Mouse (Mus musculus): ENCODE results near the gene Atp5b. TPM values are rescaled to one million over a fixed set of nuclear protein-coding genes. Genes with fewer than 3 reads are reported as not detected.
"Not testable (repeated sequence)": the region's sequence is repeated elsewhere in the genome, so short reads cannot be mapped to it uniquely, and the experiment has no call there.

Gene Atp5b
- polyA plus RNA-seq, 1 experiment from 2014 or later: 2,117 TPM

- no peaks in the 10 kb centered on the region for H3K9me3 ChIP-seq (ENCODE audit: control insufficient read depth, low read length)
- no peak overlapping the region for H3K9ac ChIP-seq (ENCODE audit: low read length)
- no peak for ATAC-seq (ENCODE audit: low read depth)
- no peaks in the 10 kb centered on the region for H3K27me3 ChIP-seq (ENCODE audit: control insufficient read depth, insufficient read depth, low read depth, low read length)
- H3K36me3 ChIP-seq (ENCODE audit: control insufficient read depth, insufficient read depth, low read length): peaks cover 66% of the 10 kb centered on the region
- H3K4me2 ChIP-seq (ENCODE audit: low read depth, low read length): no peak overlapping the region
- peaks cover 3% of the 10 kb centered on the region; the same call in 1 of the 2 replicates for H3K4me1 ChIP-seq (replicated peaks; ENCODE audit: control insufficient read depth, insufficient read depth, low read length)
- WGBS: 96% methylated on average over 8 of the region's 8 CpGs
- H3K27ac ChIP-seq (ENCODE audit: low read length): no peak overlapping the region
- H3K4me3 ChIP-seq (ENCODE audit: low read length): no peak overlapping the region
Measured at GRCm38 (mm10) chr10:128048157-128048556, 34.9 kb upstream of the Atp5b start.

GRCm38 (mm10) chr10:128049741-128050140 lies 33.3 kb upstream of the Atp5b start:
- Histone ChIP-seq H3K9me3 (ENCODE audit: control insufficient read depth, low read length) (no peaks in the 10 kb centered on the region), H3K27me3 (ENCODE audit: control insufficient read depth, insufficient read depth, low read depth, low read length) (no peaks in the 10 kb centered on the region), H3K4me3 (ENCODE audit: low read length) (no peak overlapping the region), H3K4me1 (replicated peaks; ENCODE audit: control insufficient read depth, insufficient read depth, low read length) (no peaks in the 10 kb centered on the region), H3K36me3 (ENCODE audit: control insufficient read depth, insufficient read depth, low read length) (peaks cover 58% of the 10 kb centered on the region), H3K4me2 (ENCODE audit: low read depth, low read length) (no peak overlapping the region), H3K9ac (ENCODE audit: low read length) (no peak overlapping the region), H3K27ac (ENCODE audit: low read length) (no peak overlapping the region)
- ATAC-seq (ENCODE audit: low read depth): no peak
- WGBS: 95% methylated on average over 2 of the region's 2 CpGs

- no peak for ATAC-seq (ENCODE audit: low read depth)
- Histone ChIP-seq H3K4me3 (ENCODE audit: low read length) (no peak overlapping the region), H3K9me3 (ENCODE audit: control insufficient read depth, low read length) (no peaks in the 10 kb centered on the region), H3K4me1 (replicated peaks; ENCODE audit: control insufficient read depth, insufficient read depth, low read length) (no peaks in the 10 kb centered on the region), H3K27ac (ENCODE audit: low read length) (no peak overlapping the region), H3K36me3 (ENCODE audit: control insufficient read depth, insufficient read depth, low read length) (peaks cover 54% of the 10 kb centered on the region), H3K4me2 (ENCODE audit: low read depth, low read length) (no peak overlapping the region), H3K9ac (ENCODE audit: low read length) (no peak overlapping the region), H3K27me3 (ENCODE audit: control insufficient read depth, insufficient read depth, low read depth, low read length) (no peaks in the 10 kb centered on the region)
- WGBS: 86% methylated on average over 2 of the region's 2 CpGs
Measured at GRCm38 (mm10) chr10:128050355-128050754, 32.7 kb upstream of the Atp5b start.

- no peaks in the 10 kb centered on the region for H3K9me3 ChIP-seq (ENCODE audit: control insufficient read depth, low read length)
- ATAC-seq (ENCODE audit: low read depth): no peak
- no peak overlapping the region for H3K9ac ChIP-seq (ENCODE audit: low read length)
- no peak overlapping the region for H3K4me3 ChIP-seq (ENCODE audit: low read length)
- no peak overlapping the region for H3K4me2 ChIP-seq (ENCODE audit: low read depth, low read length)
- no peak overlapping the region for H3K27ac ChIP-seq (ENCODE audit: low read length)
- H3K4me1 ChIP-seq (replicated peaks; ENCODE audit: control insufficient read depth, insufficient read depth, low read length): no peaks in the 10 kb centered on the region
- H3K36me3 ChIP-seq (ENCODE audit: control insufficient read depth, insufficient read depth, low read length): peaks cover 41% of the 10 kb centered on the region
- WGBS: 95% methylated on average over 5 of the region's 5 CpGs
- no peaks in the 10 kb centered on the region for H3K27me3 ChIP-seq (ENCODE audit: control insufficient read depth, insufficient read depth, low read depth, low read length)
Measured at GRCm38 (mm10) chr10:128051589-128051988, 31.5 kb upstream of the Atp5b start.

- not testable (repeated sequence) for H3K9ac ChIP-seq (ENCODE audit: low read length); H3K9me3 ChIP-seq (ENCODE audit: control insufficient read depth, low read length); H3K4me3 ChIP-seq (ENCODE audit: low read length); H3K27me3 ChIP-seq (ENCODE audit: control insufficient read depth, insufficient read depth, low read depth, low read length); H3K4me1 ChIP-seq (replicated peaks; ENCODE audit: control insufficient read depth, insufficient read depth, low read length); H3K27ac ChIP-seq (ENCODE audit: low read length); H3K4me2 ChIP-seq (ENCODE audit: low read depth, low read length); ATAC-seq (ENCODE audit: low read depth)
- WGBS: 100% methylated on average over 1 of the region's 2 CpGs
- peaks cover 38% of the 10 kb centered on the region for H3K36me3 ChIP-seq (ENCODE audit: control insufficient read depth, insufficient read depth, low read length)
Measured at GRCm38 (mm10) chr10:128052136-128052535, 30.9 kb upstream of the Atp5b start.

- H3K4me1 ChIP-seq (replicated peaks; ENCODE audit: control insufficient read depth, insufficient read depth, low read length): peaks cover 5% of the 10 kb centered on the region
- WGBS: 90% methylated on average over 8 of the region's 8 CpGs
- no peak overlapping the region for H3K27ac ChIP-seq (ENCODE audit: low read length)
- H3K4me2 ChIP-seq (ENCODE audit: low read depth, low read length): no peak overlapping the region
- no peak overlapping the region for H3K9ac ChIP-seq (ENCODE audit: low read length)
- H3K27me3 ChIP-seq (ENCODE audit: control insufficient read depth, insufficient read depth, low read depth, low read length): no peaks in the 10 kb centered on the region
- ATAC-seq (ENCODE audit: low read depth): no peak
- no peak overlapping the region for H3K4me3 ChIP-seq (ENCODE audit: low read length)
- peaks cover 32% of the 10 kb centered on the region for H3K36me3 ChIP-seq (ENCODE audit: control insufficient read depth, insufficient read depth, low read length)
- H3K9me3 ChIP-seq (ENCODE audit: control insufficient read depth, low read length): no peaks in the 10 kb centered on the region
Measured at GRCm38 (mm10) chr10:128053001-128053400, 30.1 kb upstream of the Atp5b start.

GRCm38 (mm10) chr10:128058184-128058583 lies 24.9 kb upstream of the Atp5b start:
- peak overlapping the region; percentile 87 for H3K4me2 ChIP-seq (ENCODE audit: low read depth, low read length)
- 0 out of 2 replicates have a peak, but pooled peaks cover 4% of the 10 kb centered on the region for H3K36me3 ChIP-seq (ENCODE audit: control insufficient read depth, insufficient read depth, low read length)
- peaks cover 18% of the 10 kb centered on the region for H3K4me1 ChIP-seq (replicated peaks; ENCODE audit: control insufficient read depth, insufficient read depth, low read length)
- under 1% methylated on average over 18 of the region's 18 CpGs for WGBS
- no peaks in the 10 kb centered on the region for H3K27me3 ChIP-seq (ENCODE audit: control insufficient read depth, insufficient read depth, low read depth, low read length)
- peak overlapping the region; percentile 99 for H3K27ac ChIP-seq (ENCODE audit: low read length)
- peak overlapping the region; percentile 98 for H3K4me3 ChIP-seq (ENCODE audit: low read length)
- H3K9me3 ChIP-seq (ENCODE audit: control insufficient read depth, low read length): no peaks in the 10 kb centered on the region
- ATAC-seq (ENCODE audit: low read depth): peak; percentile 27
- H3K9ac ChIP-seq (ENCODE audit: low read length): peak overlapping the region; percentile 89

- Histone ChIP-seq H3K27me3 (ENCODE audit: control insufficient read depth, insufficient read depth, low read depth, low read length) (no peaks in the 10 kb centered on the region), H3K36me3 (ENCODE audit: control insufficient read depth, insufficient read depth, low read length) (peaks cover 5% of the 10 kb centered on the region; the same call in 1 of the 2 replicates)
- WGBS: under 1% methylated on average over 53 of the region's 72 CpGs
Measured at GRCm38 (mm10) chr10:128058601-128059151, 24.4 kb upstream of the Atp5b start, which contains the start of gene Ptges3. Gene Ptges3, plus strand, starts transcription at chr10:128058954.

GRCm38 (mm10) chr10:128059207-128059981 lies 23.7 kb upstream of the Atp5b start:
- peaks cover 8% of the 10 kb centered on the region for H3K36me3 ChIP-seq (ENCODE audit: control insufficient read depth, insufficient read depth, low read length)
- H3K4me2 ChIP-seq (ENCODE audit: low read depth, low read length): peak overlapping the region; percentile 76
- H3K27me3 ChIP-seq (ENCODE audit: control insufficient read depth, insufficient read depth, low read depth, low read length): no peaks in the 10 kb centered on the region
- H3K27ac ChIP-seq (ENCODE audit: low read length): peak overlapping the region; percentile 99
- no peaks in the 10 kb centered on the region for H3K9me3 ChIP-seq (ENCODE audit: control insufficient read depth, low read length)
- H3K4me1 ChIP-seq (replicated peaks; ENCODE audit: control insufficient read depth, insufficient read depth, low read length): peaks cover 18% of the 10 kb centered on the region
- peak; percentile 39 for ATAC-seq (ENCODE audit: low read depth)
- under 1% methylated on average over 56 of the region's 62 CpGs for WGBS
- H3K9ac ChIP-seq (ENCODE audit: low read length): peak overlapping the region; percentile 89
- peak overlapping the region; percentile 98 for H3K4me3 ChIP-seq (ENCODE audit: low read length)

More at GRCm38 (mm10) chr10:128058601-128059151, 24.4 kb upstream of the Atp5b start, which contains the start of gene Ptges3:
- Histone ChIP-seq H3K4me3 (ENCODE audit: low read length) (peak within 1 kb of the TSS; percentile 98), H3K9ac (ENCODE audit: low read length) (peak within 1 kb of the TSS; percentile 89), H3K9me3 (ENCODE audit: control insufficient read depth, low read length) (no peaks in the 10 kb centered on the region), H3K4me1 (replicated peaks; ENCODE audit: control insufficient read depth, insufficient read depth, low read length) (peaks cover 18% of the 10 kb centered on the region), H3K27ac (ENCODE audit: low read length) (peak within 1 kb of the TSS; percentile 99), H3K4me2 (ENCODE audit: low read depth, low read length) (peak within 1 kb of the TSS; percentile 87)
- peak; percentile 95 for ATAC-seq (ENCODE audit: low read depth)
